ENCODE assay signal across 8 mouse cellular contexts in the genomic region with DNA sequence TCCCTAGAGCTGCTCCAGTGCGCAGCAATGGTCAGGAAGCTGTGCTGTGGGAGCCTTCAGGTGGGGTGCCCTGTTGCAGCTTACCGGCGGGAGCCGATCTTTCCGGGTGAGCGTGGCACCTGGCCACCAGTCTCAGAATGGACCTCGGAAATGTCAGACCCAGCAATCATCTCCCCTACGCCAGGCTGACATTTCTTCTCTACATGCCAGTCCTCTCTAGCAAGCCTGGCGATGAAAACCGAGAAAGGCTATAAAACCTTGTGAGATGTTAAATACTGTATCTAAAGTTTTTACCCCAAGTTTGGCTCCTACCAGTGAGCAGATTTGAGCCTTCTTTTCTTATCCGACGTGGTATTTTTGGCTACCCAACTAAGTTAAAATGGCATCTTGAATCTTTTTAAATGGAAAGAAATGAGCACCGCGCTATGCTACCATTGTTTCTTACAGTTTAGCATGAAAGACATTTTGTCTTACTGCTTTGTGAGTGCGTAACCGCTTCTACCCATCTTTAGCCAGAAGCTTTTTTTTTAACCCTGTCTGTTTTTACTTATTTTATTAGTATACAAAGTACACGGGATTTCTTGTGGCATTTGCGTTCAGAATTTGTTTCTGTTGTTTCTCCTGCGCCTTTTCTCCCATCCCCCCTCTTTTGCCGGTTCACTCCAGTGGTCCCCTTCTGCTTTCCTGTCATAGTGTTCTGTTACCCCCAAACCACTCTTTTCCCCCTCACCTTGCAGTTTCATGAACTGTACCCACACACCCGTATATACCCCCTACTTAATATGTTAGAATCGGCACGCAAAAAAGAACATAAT. TPM values are rescaled to one million over a fixed set of nuclear protein-coding genes. Genes with fewer than 3 reads are reported as not detected.
DNase-seq lines count a peak whose midpoint lies in the region; ATAC-seq and TF ChIP-seq lines count a peak whose summit lies in the region.

No protein-coding gene starts in this region.

- peak overlapping the region; percentile 86 for H3K4me2 ChIP-seq in forebrain, embryonic 15.5 days (replicated peaks)
- peak overlapping the region; percentile 98 for H3K4me2 ChIP-seq in liver, embryonic 14.5 days (ENCODE audit: low read depth)

- no peaks in the 10 kb centered on the region for H3K36me3 ChIP-seq in ES-E14 (ENCODE audit: control insufficient read depth, insufficient read depth, low read length, poor library complexity, severe bottlenecking)
- H3K36me3 ChIP-seq in forebrain, embryonic 15.5 days, result no peaks in the 10 kb centered on the region
- H3K36me3 ChIP-seq in liver, embryonic 14.5 days (replicated peaks; ENCODE audit: control insufficient read depth, insufficient read depth, low read depth), result no peaks in the 10 kb centered on the region

- H3K4me3 ChIP-seq in ES-E14 (ENCODE audit: insufficient read depth in 1 of 2, low read depth in 1 of 2, low read length in 2 of 2, poor library complexity in 1 of 2, severe bottlenecking in 1 of 2), result peak overlapping the region; percentile 60 to 68
- H3K4me3 ChIP-seq in forebrain, embryonic 15.5 days, result peak overlapping the region; percentile 81
- H3K4me3 ChIP-seq in liver, embryonic 14.5 days (ENCODE audit: insufficient read depth in 1 of 2, low read depth in 2 of 2, low read length in 2 of 2), result peak overlapping the region; percentile 64 to 89

- H3K4me1 ChIP-seq in ES-E14 (ENCODE audit: control insufficient read depth in 2 of 2, insufficient read depth in 2 of 2, low read length in 2 of 2, poor library complexity in 1 of 2), result peaks cover 0 to 3% of the 10 kb centered on the region in 2 experiments; a peak in 1 of 4 replicates
- H3K4me1 ChIP-seq in forebrain, embryonic 15.5 days, result peaks cover 13% of the 10 kb centered on the region
- peaks cover 9 to 20% of the 10 kb centered on the region in 2 experiments for H3K4me1 ChIP-seq in liver, embryonic 14.5 days (replicated peaks; ENCODE audit: control insufficient read depth in 2 of 2, insufficient read depth in 2 of 2, low read length in 1 of 2)

- no peak for ATAC-seq in forebrain, embryonic 15.5 days (replicated peaks)
- no peak for ATAC-seq in liver, embryonic 14.5 days (ENCODE audit: insufficient read depth)

- peak; percentile 80 for DNase-seq in heart, adult 11 months
- DNase-seq in heart, postnatal 4 days, result no peak
- DNase-seq in ES-E14 (ENCODE audit: low read depth, low spot score), result no peak
- no peak for DNase-seq in liver, embryonic 14.5 days (ENCODE audit: low read depth in 3 of 3, low spot score in 3 of 3)
- DNase-seq in ovary, postnatal 14 days (ENCODE audit: low spot score), result no peak
- DNase-seq in adrenal gland, postnatal 36 days, result no peak
- no peak for DNase-seq in layer of hippocampus, adult 11-12 months (ENCODE audit: low spot score)

- peak overlapping the region; percentile 73 for H3K9ac ChIP-seq in ES-E14 (ENCODE audit: insufficient read depth, low read depth, low read length, poor library complexity, severe bottlenecking)
- H3K9ac ChIP-seq in forebrain, embryonic 15.5 days (replicated peaks), result peak overlapping the region; percentile 77
- peak overlapping the region; percentile 69 for H3K9ac ChIP-seq in liver, embryonic 14.5 days (replicated peaks)

- H3K9me3 ChIP-seq in ES-E14 (ENCODE audit: control insufficient read depth, insufficient read depth, low read depth, low read length), result no peaks in the 10 kb centered on the region
- no peaks in the 10 kb centered on the region for H3K9me3 ChIP-seq in forebrain, embryonic 15.5 days
- no peaks in the 10 kb centered on the region for H3K9me3 ChIP-seq in liver, embryonic 14.5 days (ENCODE audit: control insufficient read depth, low read length)

- no peak for TF ChIP-seq CTCF in liver, embryonic 14.5 days (IDR thresholded peaks at IDR 0.05; ENCODE audit: low read depth)

- no peak overlapping the region for H3K27ac ChIP-seq in ES-E14 (ENCODE audit: insufficient read depth, low read depth, low read length, poor library complexity, severe bottlenecking)
- peak overlapping the region; percentile 92 for H3K27ac ChIP-seq in forebrain, embryonic 15.5 days (replicated peaks)
- H3K27ac ChIP-seq in liver, embryonic 14.5 days, result peak overlapping the region; percentile 68

- peaks cover 13% of the 10 kb centered on the region; the same call in 1 of the 2 replicates for H3K27me3 ChIP-seq in forebrain, embryonic 15.5 days
- H3K27me3 ChIP-seq in liver, embryonic 14.5 days (ENCODE audit: control insufficient read depth, insufficient read depth, low read length), result no peaks in the 10 kb centered on the region

- TF ChIP-seq EP300 in liver, embryonic 14.5 days (IDR thresholded peaks at IDR 0.05; ENCODE audit: low read depth), result no peak

- 8% methylated on average over 23 of the region's 23 CpGs for WGBS in forebrain, embryonic 15.5 days
- WGBS in liver, embryonic 14.5 days (ENCODE audit: insufficient replicate concordance), result 10% methylated on average over 23 of the region's 23 CpGs

- in situ Hi-C loops in ES-E14 (cut with MboI; ENCODE audit: low sequenced_read_pairs in 2 of 2, unreplicated experiment in 2 of 2), result loop anchor here in 1 of 2 experiments (25.0 kb wide), 1 partner anchor 178 kb away; no protein-coding TSS in a partner anchor

TF ChIP-seq in ES-E14, 5 proteins besides CTCF, POLR2A, EP300 and RAD21:
- no peak for TF ChIP-seq HCFC1 (IDR thresholded peaks at IDR 0.05; ENCODE audit: borderline replicate concordance, insufficient read depth, low read length)
- no peak for TF ChIP-seq MAFK (IDR thresholded peaks at IDR 0.05; ENCODE audit: insufficient read depth, low read depth, low read length)
- TF ChIP-seq ZNF384 (IDR thresholded peaks at IDR 0.05; ENCODE audit: low read depth, low read length), result no peak
- no peak for TF ChIP-seq CHD2 (IDR thresholded peaks at IDR 0.05; ENCODE audit: low read depth, low read length)
- no peak for TF ChIP-seq ZC3H11A (IDR thresholded peaks at IDR 0.05; ENCODE audit: borderline replicate concordance, low read depth, low read length)

RNA-seq across cellular contexts. Expression of gene Tsga10, which starts 0.6 kb away (rescaled TPM):
- total RNA-seq in heart, postnatal 4 days (2021), result 1 to 10 TPM; 4.1 to 4.2 TPM
- 1.7 and 2.6 TPM in 2 replicates for total RNA-seq in ES-E14 (2012; rRNA removed)
- polyA plus RNA-seq in forebrain, embryonic 15.5 days (2015; fragmentation: Nextera tagmentation; extraction: Ambion mirVana), result 21.1 and 22.4 TPM in 2 replicates
- polyA plus RNA-seq in liver, embryonic 14.5 days (2012; rRNA removed), result 0.48 and 0.83 TPM in 2 replicates
- polyA plus RNA-seq in liver, embryonic 14.5 days (2014; fragmentation: Nextera tagmentation; extraction: Ambion mirVana), result 0.90 and 1.4 TPM in 2 replicates
- total RNA-seq in adrenal gland, postnatal 36 days (2021), result 1 to 10 TPM; 5.1 to 5.2 TPM

RNA-seq across cellular contexts. Expression of gene Lipt1, which starts 5.9 kb away (rescaled TPM):
- 1 to 10 TPM; 7.3 to 8.6 TPM for total RNA-seq in heart, postnatal 4 days (2021)
- 6.0 and 6.1 TPM in 2 replicates for total RNA-seq in ES-E14 (2012; rRNA removed)
- 6.3 and 8.1 TPM in 2 replicates for polyA plus RNA-seq in forebrain, embryonic 15.5 days (2015; fragmentation: Nextera tagmentation; extraction: Ambion mirVana)
- polyA plus RNA-seq in liver, embryonic 14.5 days (2012; rRNA removed), result 2.3 and 2.8 TPM in 2 replicates
- polyA plus RNA-seq in liver, embryonic 14.5 days (2014; fragmentation: Nextera tagmentation; extraction: Ambion mirVana), result 3.5 and 3.7 TPM in 2 replicates
- 10 to 100 TPM; 10.4 to 13.8 TPM for total RNA-seq in adrenal gland, postnatal 36 days (2021)

RNA-seq across cellular contexts. Expression of gene Mitd1, which starts 24.6 kb away (rescaled TPM):
- total RNA-seq in heart, postnatal 4 days (2021), result 1 to 10 TPM; 5.8 to 7.9 TPM
- 17.7 and 21.0 TPM in 2 replicates for total RNA-seq in ES-E14 (2012; rRNA removed)
- 15.9 and 17.6 TPM in 2 replicates for polyA plus RNA-seq in forebrain, embryonic 15.5 days (2015; fragmentation: Nextera tagmentation; extraction: Ambion mirVana)
- polyA plus RNA-seq in liver, embryonic 14.5 days (2012; rRNA removed), result 8.7 and 14.8 TPM in 2 replicates
- 14.7 and 15.9 TPM in 2 replicates for polyA plus RNA-seq in liver, embryonic 14.5 days (2014; fragmentation: Nextera tagmentation; extraction: Ambion mirVana)
- total RNA-seq in adrenal gland, postnatal 36 days (2021), result 10 to 100 TPM; 11.2 to 12.8 TPM

RNA-seq across cellular contexts. Expression of gene Mrpl30, which starts 24.7 kb away (rescaled TPM):
- 100 to 1,000 TPM; 283 to 286 TPM for total RNA-seq in heart, postnatal 4 days (2021)
- 97.0 and 127 TPM in 2 replicates for total RNA-seq in ES-E14 (2012; rRNA removed)
- 242 and 244 TPM in 2 replicates for polyA plus RNA-seq in forebrain, embryonic 15.5 days (2015; fragmentation: Nextera tagmentation; extraction: Ambion mirVana)
- 40.5 and 72.5 TPM in 2 replicates for polyA plus RNA-seq in liver, embryonic 14.5 days (2012; rRNA removed)
- 189 and 200 TPM in 2 replicates for polyA plus RNA-seq in liver, embryonic 14.5 days (2014; fragmentation: Nextera tagmentation; extraction: Ambion mirVana)
- 100 to 1,000 TPM; 211 to 224 TPM for total RNA-seq in adrenal gland, postnatal 36 days (2021)

RNA-seq across cellular contexts. Expression of gene Lyg2, which starts 50.7 kb away (rescaled TPM):
- total RNA-seq in heart, postnatal 4 days (2021), result not detected
- total RNA-seq in ES-E14 (2012; rRNA removed), result not detected in 2 replicates
- not detected in 2 replicates for polyA plus RNA-seq in forebrain, embryonic 15.5 days (2015; fragmentation: Nextera tagmentation; extraction: Ambion mirVana)
- polyA plus RNA-seq in liver, embryonic 14.5 days (2012; rRNA removed), result 0.01 TPM in 1 of 2 replicates, not detected in the other
- polyA plus RNA-seq in liver, embryonic 14.5 days (2014; fragmentation: Nextera tagmentation; extraction: Ambion mirVana), result not detected in 2 replicates
- total RNA-seq in adrenal gland, postnatal 36 days (2021), result not detected
